Mouse (Mus musculus) thymus, adult 2 months (tissue): ENCODE measurements around the gene Top3a.
A peak's percentile ranks its signal among the peaks of the same experiment; 100 is the strongest.

ENCODE experiments used
- CTCF ChIP-seq: fragments of 200-500 bp; IDR thresholded peaks from 2 replicates; pipeline ENCODE4 v1.5.1; 2012; ENCODE audit warnings: mild to moderate bottlenecking, control low read depth, low read length, moderate library complexity, borderline replicate concordance; ENCODE audit not compliant: control insufficient read depth, poor library complexity, insufficient read depth; ENCODE audit errors: extremely low read depth
- POLR2A ChIP-seq: fragments of 200-500 bp; IDR thresholded peaks from 2 replicates; pipeline ENCODE4 v1.6.1; 2012; ENCODE audit warnings: mild to moderate bottlenecking, low read length, control low read depth, moderate library complexity; ENCODE audit not compliant: control insufficient read depth, poor library complexity, insufficient read depth; ENCODE audit errors: extremely low read depth

- TF ChIP-seq CTCF (peak; percentile 61; the same call in 1 of the 2 replicates), POLR2A (peak; percentile 60)
Observed at GRCm38 (mm10) chr11:60728260-60728761, 48.9 kb downstream of the Top3a start, which contains the start of gene Mief2.
